Mouse (Mus musculus): ENCODE measurements around the gene Nol8. TPM values are rescaled to one million over a fixed set of nuclear protein-coding genes. Genes with fewer than 3 reads are reported as not detected.

Nol8 gene
- total RNA-seq, 4 experiments from 2014 or later = 17.4 to 22.3 (median 21.2) TPM

GRCm38 (mm10) chr13:49684266-49684665 is 31.4 kb downstream of the Nol8 start:
- DNase-seq (ENCODE audit: low spot score) = no peak

GRCm38 (mm10) chr13:49691056-49691455 is 38.2 kb downstream of the Nol8 start:
- DNase-seq (ENCODE audit: low spot score) = no peak

GRCm38 (mm10) chr13:49703216-49703779 is 50.4 kb downstream of the Nol8 start:
- DNase-seq (ENCODE audit: low spot score) = no peak

GRCm38 (mm10) chr13:49706032-49706690 is 53.3 kb downstream of the Nol8 start:
- no peak for DNase-seq (ENCODE audit: low spot score)

- no peak for DNase-seq (ENCODE audit: low spot score)
Measured at GRCm38 (mm10) chr13:49708311-49708710, 55.4 kb downstream of the Nol8 start.

GRCm38 (mm10) chr13:49712047-49712721 is 59.3 kb downstream of the Nol8 start:
- no peak for DNase-seq (ENCODE audit: low spot score)

- no peak for DNase-seq (ENCODE audit: low spot score)
Measured at GRCm38 (mm10) chr13:49719310-49719709, 66.4 kb downstream of the Nol8 start.

Other genes starting within 250 kb of the Nol8 start
- gene Ippk, start 231.8 kb upstream of the Nol8 start, total RNA-seq (2022) = 1 to 10 TPM; 5.5 to 7.5 (median 7.1) TPM
- 1 to 10 TPM in 2 of 4 experiments, under 1 TPM in 2; 0.73 to 1.3 (median 1.0) TPM for gene Tes3-ps, start 159.8 kb upstream of the Nol8 start, total RNA-seq (2022)
- 10 to 100 TPM; 10.8 to 14.2 (median 11.6) TPM for gene Ecm2, start 148.3 kb upstream of the Nol8 start, total RNA-seq (2022)
- 10 to 100 TPM in 3 of 4 experiments, 1 to 10 TPM in 1; 8.3 to 17.7 (median 15.3) TPM for gene Aspn, start 108.6 kb upstream of the Nol8 start, total RNA-seq (2022)
- 1 to 10 TPM in 3 of 4 experiments, under 1 TPM in 1; 0.68 to 2.0 (median 1.1) TPM for gene Omd, start 70.6 kb upstream of the Nol8 start, total RNA-seq (2022)
- 10 to 100 TPM; 62.1 to 84.1 (median 78.6) TPM for gene Ogn, start 45.0 kb upstream of the Nol8 start, total RNA-seq (2022)
- gene Cenpp, start 293 bp upstream of the Nol8 start, total RNA-seq (2022) = 1 to 10 TPM; 2.3 to 3.0 (median 2.8) TPM
- gene Iars, start 29.0 kb downstream of the Nol8 start, total RNA-seq (2022) = 10 to 100 TPM; 53.0 to 68.1 (median 64.6) TPM
- gene Gm30302, start 145.9 kb downstream of the Nol8 start, total RNA-seq (2022) = under 1 TPM; 0.11 to 0.90 (median 0.38) TPM